Mouse (Mus musculus): ENCODE measurements around the gene Mtrex. TPM values are rescaled to one million over a fixed set of nuclear protein-coding genes. Genes with fewer than 3 reads are reported as not detected.

Gene Mtrex
- polyA plus RNA-seq, 1 experiment from 2014 or later: 70.5 TPM

DNA sequence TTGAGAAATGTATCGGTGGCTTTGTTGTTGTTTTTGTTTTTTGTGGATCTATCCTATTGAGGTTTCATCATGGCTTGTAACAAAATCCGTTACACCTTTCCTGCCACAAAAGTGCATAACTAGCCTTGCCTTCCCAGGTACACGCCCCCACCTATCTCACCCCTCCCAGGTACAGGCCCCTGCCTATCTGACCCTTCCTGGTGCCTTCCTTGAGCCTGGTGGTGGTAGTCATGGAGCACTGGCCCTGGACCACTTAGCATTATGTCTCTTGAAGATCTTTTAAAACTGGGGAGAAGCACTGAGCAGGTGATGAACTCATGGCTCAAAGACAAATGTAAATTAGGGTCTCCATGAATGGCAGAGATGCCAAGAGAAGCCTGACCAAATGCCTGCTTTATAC, 64.9 kb downstream of the Mtrex start:
- Histone ChIP-seq H3K36me3 (peaks cover 61% of the 10 kb centered on the region), H3K4me1 (replicated peaks) (no peaks in the 10 kb centered on the region), H3K27ac (no peak overlapping the region), H3K4me3 (no peak overlapping the region), H3K9me3 (no peaks in the 10 kb centered on the region), H3K27me3 (ENCODE audit: insufficient read depth, poor library complexity, severe bottlenecking) (no peaks in the 10 kb centered on the region)
- no peak for DNase-seq (ENCODE audit: low spot score)
- 80% methylated on average over 3 of the region's 3 CpGs for WGBS

DNA sequence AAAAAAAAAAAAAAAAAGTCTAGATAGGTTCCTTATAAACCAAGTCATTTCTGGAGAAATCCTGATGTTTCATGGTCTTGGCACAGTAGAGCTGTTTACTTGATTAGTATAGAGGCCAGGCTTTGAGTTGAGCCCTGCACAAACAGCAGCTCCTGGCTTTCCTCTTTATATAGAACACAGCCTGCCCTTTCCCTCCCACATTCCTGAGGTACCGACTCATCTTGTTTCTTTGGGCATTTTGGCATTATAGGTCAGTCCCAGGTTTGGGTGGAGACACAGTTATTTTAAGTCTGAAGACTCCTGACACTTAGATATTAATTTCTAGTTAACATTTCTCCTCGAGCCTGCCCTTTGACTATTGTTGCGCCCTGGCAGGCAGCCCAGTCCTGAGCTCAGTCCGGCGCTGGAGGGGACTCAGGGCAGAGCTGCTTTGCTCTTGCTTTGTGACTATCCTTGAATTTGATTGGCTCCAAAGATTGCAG, 65.3 kb downstream of the Mtrex start:
- Histone ChIP-seq H3K27me3 (ENCODE audit: insufficient read depth, poor library complexity, severe bottlenecking) (no peaks in the 10 kb centered on the region), H3K9me3 (no peaks in the 10 kb centered on the region), H3K4me1 (replicated peaks) (no peaks in the 10 kb centered on the region), H3K4me3 (no peak overlapping the region), H3K27ac (no peak overlapping the region), H3K36me3 (peaks cover 57% of the 10 kb centered on the region)
- WGBS: 54% methylated on average over 5 of the region's 5 CpGs
- no peak for DNase-seq (ENCODE audit: low spot score)

DNA sequence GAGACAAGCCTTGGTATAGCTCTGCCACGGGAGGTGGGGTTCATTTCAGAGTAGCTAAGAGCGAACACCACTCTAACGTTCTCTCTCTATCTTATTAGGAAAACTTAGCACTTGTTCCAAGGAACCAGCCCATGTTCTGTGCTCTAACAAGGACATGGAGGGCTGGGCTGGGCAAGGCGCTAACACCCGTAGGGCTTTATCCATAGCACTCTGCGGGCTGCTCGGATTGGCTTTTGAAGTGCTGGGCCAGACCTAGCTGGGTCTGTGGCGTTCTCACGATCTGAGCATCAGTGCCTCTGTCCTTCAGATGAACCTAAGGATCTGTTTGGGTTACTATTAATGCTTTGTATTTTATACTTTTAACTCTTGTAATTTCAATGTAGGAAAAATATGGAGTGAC, 66.3 kb downstream of the Mtrex start:
- Histone ChIP-seq H3K36me3 (peaks cover 48% of the 10 kb centered on the region), H3K27me3 (ENCODE audit: insufficient read depth, poor library complexity, severe bottlenecking) (no peaks in the 10 kb centered on the region)
- WGBS: 93% methylated on average over 9 of the region's 9 CpGs

DNA sequence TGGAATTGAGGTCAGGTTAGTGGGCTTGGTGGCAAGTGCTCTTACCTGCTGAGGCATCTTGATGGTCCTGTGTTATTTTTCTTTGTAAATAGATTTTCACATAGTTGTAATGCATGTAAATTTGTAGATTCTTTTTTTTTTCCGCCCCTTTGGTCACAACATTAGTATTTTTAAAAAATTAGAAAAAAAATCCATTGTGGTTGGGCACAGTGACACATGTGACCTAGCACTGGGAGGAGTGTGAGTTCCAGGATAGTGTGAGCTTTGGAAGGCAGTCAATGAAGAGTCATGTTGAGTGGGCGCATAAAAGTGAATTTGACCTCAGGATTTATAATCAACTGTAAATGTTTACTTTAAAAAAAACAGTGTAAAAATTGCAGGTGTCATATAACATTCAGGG, 66.8 kb downstream of the Mtrex start:
- Histone ChIP-seq H3K9me3 (no peaks in the 10 kb centered on the region), H3K36me3 (peaks cover 42% of the 10 kb centered on the region), H3K4me1 (replicated peaks) (no peaks in the 10 kb centered on the region), H3K27ac (no peak overlapping the region), H3K27me3 (ENCODE audit: insufficient read depth, poor library complexity, severe bottlenecking) (no peaks in the 10 kb centered on the region), H3K4me3 (no peak overlapping the region)
- 94% methylated on average over 2 of the region's 2 CpGs for whole genome bisulfite sequencing
- no peak for DNase-seq (ENCODE audit: low spot score)

More for the DNA sequence above, 66.3 kb downstream of the Mtrex start:
- Histone ChIP-seq H3K4me1 (replicated peaks) (no peaks in the 10 kb centered on the region), H3K4me3 (no peak overlapping the region), H3K27ac (no peak overlapping the region), H3K9me3 (no peaks in the 10 kb centered on the region)
- DNase-seq (ENCODE audit: low spot score): no peak

DNA sequence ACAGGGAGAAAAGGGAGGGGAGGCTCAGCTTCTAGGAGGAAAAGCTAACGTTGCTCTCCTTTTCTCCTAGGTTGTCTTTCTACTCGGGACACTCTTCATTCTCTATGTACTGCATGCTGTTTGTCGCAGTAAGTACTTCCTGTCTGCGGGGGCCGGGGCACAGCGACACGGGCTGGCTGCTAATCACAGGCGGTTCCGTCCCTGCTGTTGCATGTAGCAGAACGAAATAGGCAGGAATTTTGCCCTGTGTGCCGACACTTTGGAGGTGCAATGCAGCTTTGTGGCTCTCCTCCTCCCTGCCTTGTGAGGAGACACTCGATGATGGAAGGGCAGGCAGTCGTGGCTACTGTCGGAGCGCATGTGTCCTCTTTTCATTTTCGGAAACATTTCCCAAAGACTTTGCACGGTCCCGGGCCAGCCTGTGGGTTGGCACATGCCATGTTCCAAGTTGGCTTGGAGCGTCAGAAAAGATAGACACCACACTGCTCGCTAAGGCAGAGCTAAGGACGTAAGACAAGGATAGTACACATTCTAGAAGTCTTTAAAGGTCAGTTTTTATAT, 67.5 kb downstream of the Mtrex start:
- no peaks in the 10 kb centered on the region for H3K27me3 ChIP-seq (ENCODE audit: insufficient read depth, poor library complexity, severe bottlenecking)
- H3K4me3 ChIP-seq: no peak overlapping the region
- peaks cover 36% of the 10 kb centered on the region for H3K36me3 ChIP-seq
- 93% methylated on average over 21 of the region's 21 CpGs for WGBS
- H3K4me1 ChIP-seq (replicated peaks): no peaks in the 10 kb centered on the region
- H3K27ac ChIP-seq: no peak overlapping the region
- no peaks in the 10 kb centered on the region for H3K9me3 ChIP-seq
- no peak for DNase-seq (ENCODE audit: low spot score)

DNA sequence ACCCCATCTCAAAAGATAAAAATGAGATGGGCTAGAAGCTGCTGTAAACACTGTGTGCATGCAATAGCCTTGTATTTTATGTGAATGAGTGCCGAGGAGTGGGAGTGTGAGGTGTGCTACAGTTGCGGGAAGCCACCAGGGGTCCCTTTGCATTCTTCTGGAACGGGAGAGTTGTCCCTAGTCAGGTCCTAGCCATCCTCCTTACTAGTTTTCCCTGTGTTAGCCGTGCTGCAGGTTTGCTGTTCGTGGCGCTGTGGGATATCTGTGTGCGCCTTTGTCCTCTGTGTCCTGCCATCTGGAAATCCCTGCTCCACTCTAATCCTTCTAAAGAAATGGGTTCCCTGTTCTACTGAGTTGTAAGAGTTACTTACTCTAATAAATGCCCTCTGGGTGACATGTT, 69.3 kb downstream of the Mtrex start:
- no peak overlapping the region for H3K27ac ChIP-seq
- WGBS: 82% methylated on average over 7 of the region's 7 CpGs
- peaks cover 10% of the 10 kb centered on the region for H3K4me1 ChIP-seq (replicated peaks)
- H3K9me3 ChIP-seq: no peaks in the 10 kb centered on the region
- peaks cover 22% of the 10 kb centered on the region for H3K36me3 ChIP-seq
- H3K4me3 ChIP-seq: no peak overlapping the region
- DNase-seq (ENCODE audit: low spot score): no peak
- H3K27me3 ChIP-seq (ENCODE audit: insufficient read depth, poor library complexity, severe bottlenecking): no peaks in the 10 kb centered on the region

DNA sequence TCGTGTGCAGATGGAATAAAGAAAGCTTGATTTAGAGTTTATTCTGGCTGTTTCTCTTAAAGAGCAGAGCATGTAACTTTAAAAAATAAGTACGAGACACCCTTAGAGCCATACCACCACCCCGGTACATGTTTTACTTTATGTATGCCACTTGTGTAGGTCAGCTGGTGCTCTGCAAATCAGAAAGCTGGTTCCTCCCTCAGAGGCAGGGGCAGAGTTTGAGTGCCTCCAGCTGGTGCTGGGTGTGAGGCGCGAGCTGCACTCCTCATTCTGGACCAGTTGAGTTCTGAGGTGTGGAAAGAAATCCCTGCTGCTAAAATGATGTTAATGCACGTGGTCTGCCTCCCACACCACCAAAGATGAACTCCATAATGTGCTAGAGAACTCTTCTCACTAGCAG, 72.8 kb downstream of the Mtrex start:
- Histone ChIP-seq H3K4me3 (no peak overlapping the region), H3K27ac (no peak overlapping the region), H3K4me1 (replicated peaks) (peaks cover 14% of the 10 kb centered on the region), H3K9me3 (no peaks in the 10 kb centered on the region), H3K27me3 (ENCODE audit: insufficient read depth, poor library complexity, severe bottlenecking) (no peaks in the 10 kb centered on the region), H3K36me3 (peaks cover 9% of the 10 kb centered on the region; the same call in 1 of the 2 replicates)
- 72% methylated on average over 6 of the region's 6 CpGs for WGBS
- DNase-seq (ENCODE audit: low spot score): no peak

DNA sequence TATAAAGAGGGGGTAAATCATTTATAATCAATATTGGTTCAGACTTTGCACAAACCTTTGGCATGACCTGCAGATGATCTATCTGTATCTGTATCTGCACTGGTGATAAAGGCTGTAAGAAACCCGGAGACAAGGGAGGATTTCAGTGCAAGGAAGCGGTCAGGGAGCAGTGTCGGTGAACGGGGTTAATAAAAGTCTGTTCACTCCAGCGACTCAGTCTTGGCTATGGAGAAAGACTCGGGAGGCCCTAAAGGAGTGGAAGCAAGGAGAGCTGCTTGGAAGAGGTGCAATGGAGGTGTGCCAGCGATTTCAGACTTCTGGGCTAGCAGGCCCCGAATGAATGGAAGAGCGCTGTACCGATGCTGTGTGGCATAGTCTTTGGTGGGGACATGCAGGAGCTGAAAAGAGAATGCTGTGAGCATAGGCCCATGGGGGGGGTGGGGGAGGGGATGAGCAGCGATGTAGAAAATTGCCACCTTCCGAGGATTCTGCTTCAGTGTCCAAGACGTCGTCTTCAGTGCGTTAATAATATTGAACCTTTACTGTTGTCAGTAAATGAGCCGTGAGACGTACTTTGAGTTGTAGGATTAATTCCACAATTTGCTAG, 73.4 kb downstream of the Mtrex start:
- 0 out of 2 replicates have a peak, but pooled peaks cover 5% of the 10 kb centered on the region for H3K36me3 ChIP-seq
- WGBS: 59% methylated on average over 17 of the region's 17 CpGs
- no peak overlapping the region for H3K4me3 ChIP-seq
- H3K27me3 ChIP-seq (ENCODE audit: insufficient read depth, poor library complexity, severe bottlenecking): no peaks in the 10 kb centered on the region
- no peak overlapping the region; the same call in 1 of the 2 replicates for H3K27ac ChIP-seq
- no peak for DNase-seq (ENCODE audit: low spot score)
- H3K9me3 ChIP-seq: no peaks in the 10 kb centered on the region
- H3K4me1 ChIP-seq (replicated peaks): peaks cover 14% of the 10 kb centered on the region

DNA sequence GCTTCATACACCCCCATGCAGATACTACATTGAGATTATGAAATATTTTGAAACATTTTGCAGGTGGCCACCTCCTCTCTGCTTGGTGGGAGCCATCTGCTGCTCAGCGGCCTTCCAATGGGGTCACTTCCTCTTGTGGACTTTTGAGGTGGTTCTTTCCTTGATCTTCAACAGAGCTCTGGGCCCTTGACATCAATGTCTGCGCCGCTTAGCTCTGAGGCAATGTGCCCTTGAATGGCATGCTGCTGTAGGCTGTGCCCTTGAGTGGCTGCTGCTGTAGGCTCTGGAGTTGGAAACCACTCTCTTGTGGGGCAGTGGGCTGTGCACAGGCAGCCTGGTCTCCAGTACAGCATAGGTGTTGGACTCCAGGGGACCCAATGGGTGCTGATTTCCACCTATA, 81.3 kb downstream of the Mtrex start:
- no peaks in the 10 kb centered on the region for H3K4me1 ChIP-seq (replicated peaks)
- H3K36me3 ChIP-seq: peaks cover 17% of the 10 kb centered on the region
- H3K4me3 ChIP-seq: no peak overlapping the region
- no peaks in the 10 kb centered on the region for H3K27me3 ChIP-seq (ENCODE audit: insufficient read depth, poor library complexity, severe bottlenecking)
- DNase-seq (ENCODE audit: low spot score): no peak
- H3K27ac ChIP-seq: no peak overlapping the region
- peaks cover 2% of the 10 kb centered on the region; the same call in 1 of the 2 replicates for H3K9me3 ChIP-seq
- WGBS: 83% methylated on average over 3 of the region's 3 CpGs

DNA sequence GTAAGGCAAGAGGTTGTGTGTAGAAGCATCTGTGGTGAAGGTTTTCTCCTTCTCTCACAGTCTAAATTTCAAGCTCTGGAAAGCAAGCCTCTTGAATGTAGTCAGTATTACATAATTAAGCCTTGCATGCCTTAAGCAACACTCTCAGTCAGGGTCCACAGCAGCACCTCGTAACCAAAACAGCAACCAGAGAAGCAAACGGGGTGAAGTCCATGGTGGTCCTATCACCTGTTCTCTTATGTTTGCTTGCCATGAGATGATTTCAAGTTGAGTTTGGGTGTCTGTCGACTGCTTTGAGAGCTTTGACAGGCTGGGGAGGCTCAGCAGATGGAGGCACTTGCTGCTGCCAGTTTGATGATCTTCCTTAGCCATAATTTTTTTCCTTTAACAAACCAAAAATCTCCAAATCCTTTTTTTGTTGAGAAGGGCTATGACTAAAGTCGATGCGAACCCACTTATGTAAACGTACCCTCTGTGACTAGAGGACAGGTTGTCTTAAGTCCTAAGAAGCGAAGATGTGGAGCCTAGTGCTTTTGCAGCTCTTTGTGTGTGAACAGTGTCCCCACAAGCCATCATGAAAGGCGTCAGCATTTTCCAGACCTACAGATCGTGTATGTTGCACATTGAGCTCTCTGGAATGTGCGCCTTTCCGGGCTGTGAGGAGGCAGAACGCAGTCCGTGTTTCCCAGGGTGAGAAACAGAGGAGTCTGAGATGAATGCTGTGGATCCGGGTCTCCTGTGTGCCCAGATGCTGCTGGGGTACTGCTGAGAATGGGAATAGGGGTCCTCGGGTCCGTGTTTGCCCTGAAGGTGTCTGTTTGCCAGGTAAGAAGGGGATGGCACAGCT, 86.7 kb downstream of the Mtrex start:
- 90% methylated on average over 16 of the region's 16 CpGs for WGBS
- H3K36me3 ChIP-seq: peaks cover 12% of the 10 kb centered on the region
- no peak for DNase-seq (ENCODE audit: low spot score)
- H3K4me3 ChIP-seq: no peak overlapping the region
- H3K27ac ChIP-seq: no peak overlapping the region
- H3K27me3 ChIP-seq (ENCODE audit: insufficient read depth, poor library complexity, severe bottlenecking): no peaks in the 10 kb centered on the region
- peaks cover 1% of the 10 kb centered on the region; the same call in 1 of the 2 replicates for H3K9me3 ChIP-seq
- no peaks in the 10 kb centered on the region for H3K4me1 ChIP-seq (replicated peaks)

DNA sequence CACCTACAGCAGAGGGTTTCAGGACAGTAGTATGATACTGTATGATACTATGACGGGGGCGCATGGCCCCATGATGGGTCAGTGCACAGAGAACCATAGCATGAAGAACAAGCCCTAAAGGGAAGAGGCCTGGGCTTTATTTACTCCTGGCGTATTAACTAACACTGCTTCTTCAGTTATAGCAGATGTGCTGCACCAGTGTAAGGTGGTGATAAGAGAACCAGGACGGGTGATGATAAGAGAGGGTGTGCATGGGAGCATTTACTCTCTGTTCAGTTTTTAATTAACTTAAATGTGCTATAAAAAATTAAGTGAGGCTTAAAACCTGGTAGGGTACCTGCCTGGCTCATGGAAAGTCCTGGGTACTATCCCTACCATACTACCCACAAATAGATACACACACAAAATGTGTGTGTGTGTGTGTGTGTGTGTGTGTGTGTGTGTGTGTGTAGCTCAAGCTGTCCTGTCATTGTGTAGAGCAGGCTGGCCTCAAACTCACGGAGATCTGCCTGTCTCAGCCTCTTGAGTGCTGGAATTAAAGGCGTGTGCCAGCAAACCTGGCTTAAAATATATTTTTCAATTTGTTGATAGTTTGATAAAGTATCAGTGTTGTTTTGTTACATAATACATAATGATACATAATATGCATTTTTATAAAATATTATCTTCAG, 88.5 kb downstream of the Mtrex start:
- H3K4me1 ChIP-seq (replicated peaks): peaks cover 7% of the 10 kb centered on the region
- no peaks in the 10 kb centered on the region for H3K9me3 ChIP-seq
- 93% methylated on average over 6 of the region's 6 CpGs for WGBS
- DNase-seq (ENCODE audit: low spot score): no peak
- H3K27ac ChIP-seq: no peak overlapping the region
- 0 out of 2 replicates have a peak, but pooled peaks cover 2% of the 10 kb centered on the region for H3K36me3 ChIP-seq
- H3K27me3 ChIP-seq (ENCODE audit: insufficient read depth, poor library complexity, severe bottlenecking): no peaks in the 10 kb centered on the region
- H3K4me3 ChIP-seq: no peak overlapping the region

DNA sequence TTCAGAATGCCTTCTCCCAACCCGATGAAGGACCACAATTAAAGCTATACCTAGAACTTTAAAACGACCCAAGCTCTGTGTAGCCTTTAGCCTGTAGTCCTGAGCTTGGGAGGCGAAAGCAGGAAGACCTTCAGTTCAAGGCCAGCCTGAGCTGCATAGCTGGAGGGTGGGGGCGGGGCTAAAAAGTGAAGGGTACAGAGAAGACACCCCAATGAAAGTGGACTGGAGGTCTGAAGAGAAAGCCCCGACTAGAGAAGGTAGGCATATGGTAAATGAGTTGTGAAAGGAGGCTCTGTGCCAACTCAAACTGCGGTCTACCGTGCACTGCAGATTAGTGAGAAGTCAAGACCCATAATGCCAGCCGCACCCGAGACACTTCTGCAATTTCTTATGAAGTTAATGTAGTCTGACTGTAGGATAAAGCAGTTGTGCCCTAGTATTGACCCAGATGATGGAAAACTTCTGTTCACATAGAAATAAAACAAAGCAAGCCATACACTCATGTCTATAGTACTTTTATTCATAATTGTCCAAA, 89.5 kb downstream of the Mtrex start:
- Histone ChIP-seq H3K4me3 (no peak overlapping the region), H3K27ac (no peak overlapping the region), H3K36me3 (0 out of 2 replicates have a peak, but pooled peaks cover 2% of the 10 kb centered on the region), H3K4me1 (replicated peaks) (peaks cover 16% of the 10 kb centered on the region), H3K27me3 (ENCODE audit: insufficient read depth, poor library complexity, severe bottlenecking) (no peaks in the 10 kb centered on the region), H3K9me3 (no peaks in the 10 kb centered on the region)
- DNase-seq (ENCODE audit: low spot score): no peak
- 91% methylated on average over 9 of the region's 9 CpGs for WGBS

All from hindbrain, embryonic 10.5 days (tissue).